Mouse (Mus musculus) heart, embryonic 14.5 days (tissue): Measurements from ENCODE around the gene Foxn3. TPM values are rescaled to one million over a fixed set of nuclear protein-coding genes. Genes with fewer than 3 reads are reported as not detected.

Source experiments
- ATAC-seq: fragments of 200-750 bp; cut with Nextera tagmentation; 2 replicates; pipeline ENCODE4 v1.8.0; 2017; ENCODE audit warnings: low read depth, moderate TSS enrichment; ENCODE audit not compliant: insufficient number of reproducible peaks, insufficient read depth, low FRiP score
- H3K27ac ChIP-seq, 2 experiments: fragments of 200-500 bp in 1 of 2; fragments of 300-500 bp in 1 of 2; sonication (generic) in 1 of 2; replicated peaks in 1 of 2; 2 replicates each; pipeline ENCODE4 v1.5.1; 2012 to 2014; ENCODE audit warnings: low read depth in 2 of 2, low read length in 2 of 2, control low read depth in 1 of 2, mild to moderate bottlenecking in 1 of 2, mixed read lengths in 1 of 2; ENCODE audit not compliant: control insufficient read depth in 1 of 2, insufficient read depth in 1 of 2
- H3K27me3 ChIP-seq: fragments of 300-500 bp; sonication (generic); 2 replicates; pipeline ENCODE4 v1.6.1; 2014; ENCODE audit warnings: mild to moderate bottlenecking, low read length, control low read depth; ENCODE audit not compliant: control insufficient read depth, insufficient read depth
- H3K36me3 ChIP-seq: fragments of 300-500 bp; sonication (generic); 2 replicates; pipeline ENCODE4 v1.6.1; 2014; ENCODE audit warnings: mild to moderate bottlenecking, control low read depth, low read length, mixed read lengths; ENCODE audit not compliant: control insufficient read depth, insufficient read depth
- H3K4me1 ChIP-seq, 2 experiments: fragments of 200-500 bp in 1 of 2; fragments of 300-500 bp in 1 of 2; sonication (generic) in 1 of 2; 2 replicates each; pipeline ENCODE4 v1.6.1; 2012 to 2014; ENCODE audit warnings: low read length in 2 of 2, control low read depth in 1 of 2, mixed read lengths in 1 of 2; ENCODE audit not compliant: control insufficient read depth in 2 of 2, insufficient read depth in 2 of 2
- H3K4me2 ChIP-seq: fragments of 300-500 bp; sonication (generic); 2 replicates; pipeline ENCODE4 v1.6.1; 2014; ENCODE audit warnings: mild to moderate bottlenecking, low read length
- H3K4me3 ChIP-seq, 2 experiments: fragments of 200-500 bp in 1 of 2; fragments of 300-500 bp in 1 of 2; sonication (generic) in 1 of 2; 2 replicates each; pipeline ENCODE4 v1.5.1; 2012 to 2014; ENCODE audit warnings: low read length in 2 of 2, mild to moderate bottlenecking in 2 of 2, control low read depth in 1 of 2, low read depth in 1 of 2, moderate library complexity in 1 of 2; ENCODE audit not compliant: control insufficient read depth in 1 of 2, insufficient read depth in 1 of 2
- H3K9ac ChIP-seq: fragments of 300-500 bp; sonication (generic); 2 replicates; pipeline ENCODE4 v1.6.1; 2014; ENCODE audit warnings: mild to moderate bottlenecking, low read length
- H3K9me3 ChIP-seq: fragments of 300-500 bp; sonication (generic); 2 replicates; pipeline ENCODE4 v1.6.1; 2016; ENCODE audit warnings: low read length, control low read depth; ENCODE audit not compliant: control insufficient read depth
- WGBS: fragments of 180-500 bp; shearing (Covaris S2); extraction: QIAGEN DNeasy Blood & Tissue Kit; methylation state at CpG from one replicate; pipeline ENCODE4 v1.1.7; 2014; 5-methylcytosine and 5-hydroxymethylcytosine counted together
- polyA plus RNA-seq: library from polyadenylated mRNA; unstranded; fragments of >200 nt; fragmentation: Nextera tagmentation; extraction: Ambion mirVana; gene quantifications from 2 replicates; pipeline ENCODE4 v1.2.1, GENCODE M21; 2014

Gene Foxn3
- polyA plus RNA-seq, 1 experiment from 2014 or later, result 81.0 TPM

DNA sequence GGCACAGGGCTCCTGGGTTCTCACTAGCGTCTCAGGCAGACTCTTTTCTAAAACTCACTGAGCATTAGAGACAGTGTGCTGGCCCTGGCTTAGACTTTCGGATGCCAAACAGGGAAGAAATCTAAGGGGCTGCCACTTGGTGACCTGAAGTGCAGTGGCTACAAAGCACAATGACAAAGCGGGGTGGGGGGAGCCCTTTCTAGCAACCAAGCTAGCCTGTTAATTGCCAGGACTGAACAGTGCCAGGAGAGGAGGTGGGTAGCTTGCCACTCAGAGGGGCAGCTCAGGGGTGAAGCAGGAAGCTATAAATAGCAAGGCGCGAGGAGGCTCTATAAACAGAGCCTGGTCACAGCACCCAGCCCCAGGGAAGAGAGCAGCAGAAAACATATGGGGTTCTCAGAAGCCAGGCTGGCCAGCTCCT lies 347.0 kb downstream of the Foxn3 start:
- peak overlapping the region; percentile 36 for H3K4me2 ChIP-seq
- peak; percentile 49; the same call in 1 of the 2 replicates for ATAC-seq
- no peaks in the 10 kb centered on the region for H3K9me3 ChIP-seq
- peak overlapping the region; percentile 72 to 85 for H3K27ac ChIP-seq
- no peaks in the 10 kb centered on the region for H3K27me3 ChIP-seq
- peak overlapping the region; percentile 53; the same call in 1 of the 2 replicates for H3K9ac ChIP-seq
- H3K4me1 ChIP-seq, result peaks cover 53 to 69% of the 10 kb centered on the region in 2 experiments
- H3K4me3 ChIP-seq, result no peak overlapping the region
- no peaks in the 10 kb centered on the region for H3K36me3 ChIP-seq
- WGBS, result 45% methylated on average over 5 of the region's 5 CpGs

GRCm38 (mm10) chr12:99215521-99216255 lies 347.7 kb downstream of the Foxn3 start:
- H3K36me3 ChIP-seq, result no peaks in the 10 kb centered on the region
- H3K27me3 ChIP-seq, result no peaks in the 10 kb centered on the region
- no peaks in the 10 kb centered on the region for H3K9me3 ChIP-seq
- H3K4me1 ChIP-seq, result peaks cover 53 to 69% of the 10 kb centered on the region in 2 experiments
- H3K9ac ChIP-seq, result peak overlapping the region; percentile 53; the same call in 1 of the 2 replicates
- peak overlapping the region; percentile 36 for H3K4me2 ChIP-seq
- H3K4me3 ChIP-seq, result no peak overlapping the region
- 66% methylated on average over 11 of the region's 11 CpGs for WGBS
- H3K27ac ChIP-seq, result peak overlapping the region; percentile 72 to 85
- no peak for ATAC-seq

- H3K36me3 ChIP-seq, result no peaks in the 10 kb centered on the region
Measured at GRCm38 (mm10) chr12:99214098-99214497, 349.3 kb downstream of the Foxn3 start.

GRCm38 (mm10) chr12:99213218-99213617 lies 350.2 kb downstream of the Foxn3 start:
- Histone ChIP-seq H3K9me3 (no peaks in the 10 kb centered on the region), H3K27me3 (no peaks in the 10 kb centered on the region), H3K36me3 (no peaks in the 10 kb centered on the region), H3K9ac (no peak overlapping the region; the same call in 1 of the 2 replicates), H3K27ac (peak overlapping the region; percentile 40 to 66), H3K4me3 (no peak overlapping the region), H3K4me1 (peaks cover 49 to 66% of the 10 kb centered on the region in 2 experiments), H3K4me2 (no peak overlapping the region)
- no peak for ATAC-seq
- 57% methylated on average over 12 of the region's 12 CpGs for WGBS

More at GRCm38 (mm10) chr12:99214098-99214497, 349.3 kb downstream of the Foxn3 start:
- Histone ChIP-seq H3K27ac (peak overlapping the region; percentile 46 to 66; a peak in 3 of 4 replicates), H3K4me2 (no peak overlapping the region), H3K4me1 (peaks cover 53 to 72% of the 10 kb centered on the region in 2 experiments), H3K9ac (no peak overlapping the region), H3K4me3 (no peak overlapping the region), H3K27me3 (no peaks in the 10 kb centered on the region), H3K9me3 (no peaks in the 10 kb centered on the region)
- no peak for ATAC-seq
- 49% methylated on average over 5 of the region's 5 CpGs for WGBS

- Histone ChIP-seq H3K36me3 (no peaks in the 10 kb centered on the region), H3K27me3 (no peaks in the 10 kb centered on the region), H3K4me1 (peaks cover 19 to 35% of the 10 kb centered on the region in 2 experiments), H3K9me3 (no peaks in the 10 kb centered on the region), H3K4me2 (no peak overlapping the region), H3K4me3 (no peak overlapping the region), H3K9ac (no peak overlapping the region), H3K27ac (no peak overlapping the region)
- ATAC-seq, result no peak
- 89% methylated on average over 8 of the region's 8 CpGs for WGBS
Measured at GRCm38 (mm10) chr12:99209801-99210200, 353.6 kb downstream of the Foxn3 start.

GRCm38 (mm10) chr12:99208251-99208650 lies 355.1 kb downstream of the Foxn3 start:
- H3K9me3 ChIP-seq, result no peaks in the 10 kb centered on the region
- WGBS, result 79% methylated on average over 9 of the region's 9 CpGs
- H3K36me3 ChIP-seq, result no peaks in the 10 kb centered on the region
- peaks cover 9 to 20% of the 10 kb centered on the region in 2 experiments for H3K4me1 ChIP-seq
- no peak overlapping the region for H3K4me2 ChIP-seq
- H3K9ac ChIP-seq, result no peak overlapping the region
- H3K27me3 ChIP-seq, result no peaks in the 10 kb centered on the region
- no peak overlapping the region for H3K4me3 ChIP-seq
- no peak overlapping the region; a peak in 1 of 4 replicates for H3K27ac ChIP-seq
- no peak for ATAC-seq

GRCm38 (mm10) chr12:99207014-99207612 lies 356.3 kb downstream of the Foxn3 start:
- no peak overlapping the region for H3K9ac ChIP-seq
- H3K36me3 ChIP-seq, result no peaks in the 10 kb centered on the region
- no peaks in the 10 kb centered on the region for H3K9me3 ChIP-seq
- 89% methylated on average over 15 of the region's 15 CpGs for WGBS
- H3K27me3 ChIP-seq, result no peaks in the 10 kb centered on the region
- ATAC-seq, result no peak
- no peak overlapping the region for H3K27ac ChIP-seq
- peaks cover 0 to 11% of the 10 kb centered on the region in 2 experiments; a peak in 3 of 4 replicates for H3K4me1 ChIP-seq
- H3K4me2 ChIP-seq, result no peak overlapping the region
- no peak overlapping the region for H3K4me3 ChIP-seq
